Mouse (Mus musculus) intestine, embryonic 14.5 days (tissue): Measurements from ENCODE around the gene Abcf2. TPM values are rescaled to one million over a fixed set of nuclear protein-coding genes. Genes with fewer than 3 reads are reported as not detected.

Experiments used
- ATAC-seq: fragments of 200-750 bp; cut with Nextera tagmentation; replicated peaks from 2 replicates; pipeline ENCODE4 v1.8.0; 2017; ENCODE audit warnings: low read depth, moderate number of reproducible peaks, moderate TSS enrichment, moderate library complexity; ENCODE audit not compliant: low FRiP score, low TSS enrichment
- DNase-seq: peaks from one replicate; pipeline ENCODE4 v3.0.0-alpha.2; 2018; ENCODE audit warnings: low spot score
- H3K27ac ChIP-seq: fragments of 300-500 bp; sonication (generic); 2 replicates; pipeline ENCODE4 v1.5.1; 2014; ENCODE audit warnings: low read depth, mild to moderate bottlenecking, control low read depth
- H3K27me3 ChIP-seq: fragments of 300-500 bp; sonication (generic); replicated peaks from 2 replicates; pipeline ENCODE4 v1.6.1; 2014; ENCODE audit warnings: low read length, control low read depth; ENCODE audit not compliant: control insufficient read depth, insufficient read depth
- H3K36me3 ChIP-seq: fragments of 300-500 bp; sonication (generic); 2 replicates; pipeline ENCODE4 v1.6.1; 2014; ENCODE audit warnings: low read length, control low read depth; ENCODE audit not compliant: control insufficient read depth, insufficient read depth
- H3K4me1 ChIP-seq: fragments of 300-500 bp; sonication (generic); replicated peaks from 2 replicates; pipeline ENCODE4 v1.6.1; 2014; ENCODE audit warnings: low read length, control low read depth, mixed read lengths; ENCODE audit not compliant: control insufficient read depth, insufficient read depth
- H3K4me2 ChIP-seq: fragments of 300-500 bp; sonication (generic); 2 replicates; pipeline ENCODE4 v1.6.1; 2014; ENCODE audit warnings: low read length
- H3K4me3 ChIP-seq: fragments of 300-500 bp; sonication (generic); 2 replicates; pipeline ENCODE4 v1.5.1; 2014; ENCODE audit warnings: low read depth, low read length, control low read depth, mixed read lengths
- H3K9ac ChIP-seq: fragments of 300-500 bp; sonication (generic); 2 replicates; pipeline ENCODE4 v1.6.1; 2014; ENCODE audit warnings: mild to moderate bottlenecking, low read length
- H3K9me3 ChIP-seq: fragments of 300-500 bp; sonication (generic); 2 replicates; pipeline ENCODE4 v1.6.1; 2016; ENCODE audit warnings: low read length, control low read depth; ENCODE audit not compliant: control insufficient read depth
- WGBS: fragments of 180-500 bp; shearing (Covaris S2); extraction: QIAGEN DNeasy Blood & Tissue Kit; methylation state at CpG from one replicate; pipeline ENCODE4 v1.1.7; 2014; 5-methylcytosine and 5-hydroxymethylcytosine counted together
- polyA plus RNA-seq: library from polyadenylated mRNA; unstranded; fragments of >200 nt; fragmentation: Nextera tagmentation; extraction: Ambion mirVana; gene quantifications from 2 replicates; pipeline ENCODE4 v1.2.1, GENCODE M21; 2014

Abcf2 gene
- polyA plus RNA-seq, 1 experiment from 2014 or later: 98.4 TPM

DNA sequence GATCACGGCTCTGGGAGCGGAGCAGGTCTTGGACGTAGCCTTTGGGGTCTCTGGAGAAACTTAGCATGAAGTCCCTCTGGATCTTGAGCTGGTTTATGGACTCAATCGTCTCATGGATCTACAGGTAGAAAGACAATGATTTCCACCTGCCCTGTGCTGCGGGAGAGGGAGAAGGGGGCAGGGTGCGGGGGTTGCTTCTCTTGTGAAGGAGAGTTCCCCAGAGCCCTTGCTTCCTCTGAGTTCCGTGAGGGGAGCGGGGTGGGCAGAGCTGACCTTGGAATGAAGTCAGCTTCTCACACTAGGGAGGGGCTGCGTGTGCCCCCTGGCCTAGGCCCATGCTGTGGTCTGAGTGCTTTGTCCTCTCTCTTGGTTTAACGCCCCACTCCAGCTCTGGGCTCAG, 16.0 kb upstream of the Abcf2 start:
- Histone ChIP-seq H3K4me3 (no peak overlapping the region), H3K27me3 (0 out of 2 replicates have a peak, but pooled peaks cover 3% of the 10 kb centered on the region), H3K9ac (no peak overlapping the region), H3K27ac (no peak overlapping the region), H3K9me3 (no peaks in the 10 kb centered on the region), H3K36me3 (peaks cover 50% of the 10 kb centered on the region), H3K4me2 (no peak overlapping the region), H3K4me1 (peaks cover 5% of the 10 kb centered on the region)
- DNase-seq (no peak), ATAC-seq (no peak)
- 80% methylated on average over 10 of the region's 10 CpGs for WGBS

- Histone ChIP-seq H3K27ac (no peak overlapping the region), H3K4me1 (peaks cover 8% of the 10 kb centered on the region), H3K9me3 (no peaks in the 10 kb centered on the region), H3K36me3 (peaks cover 50% of the 10 kb centered on the region), H3K4me3 (no peak overlapping the region), H3K4me2 (0 out of 2 replicates have a peak overlapping the region, but pooled peaks have one; percentile 3), H3K27me3 (no peaks in the 10 kb centered on the region), H3K9ac (no peak overlapping the region)
- 66% methylated on average over 21 of the region's 21 CpGs for WGBS
- DNase-seq (no peak), ATAC-seq (no peak)
Measured at GRCm38 (mm10) chr5:24592471-24593160, 15.3 kb upstream of the Abcf2 start.

GRCm38 (mm10) chr5:24591796-24592470, 14.7 kb upstream of the Abcf2 start:
- H3K27ac ChIP-seq: no peak overlapping the region
- H3K36me3 ChIP-seq: peaks cover 50% of the 10 kb centered on the region

GRCm38 (mm10) chr5:24591268-24591721, 14.0 kb upstream of the Abcf2 start:
- peak; percentile 59 for DNase-seq
- Histone ChIP-seq H3K27ac (no peak overlapping the region), H3K9me3 (no peaks in the 10 kb centered on the region), H3K4me2 (no peak overlapping the region), H3K9ac (no peak overlapping the region), H3K27me3 (no peaks in the 10 kb centered on the region), H3K36me3 (peaks cover 50% of the 10 kb centered on the region), H3K4me1 (peaks cover 9% of the 10 kb centered on the region), H3K4me3 (no peak overlapping the region)
- 34% methylated on average over 23 of the region's 23 CpGs for WGBS
- ATAC-seq: no peak

More at GRCm38 (mm10) chr5:24591796-24592470, 14.7 kb upstream of the Abcf2 start:
- peaks cover 9% of the 10 kb centered on the region for H3K4me1 ChIP-seq
- H3K9me3 ChIP-seq: no peaks in the 10 kb centered on the region
- H3K4me2 ChIP-seq: peak overlapping the region; percentile 8; the same call in 1 of the 2 replicates
- DNase-seq (peak; percentile 54), ATAC-seq (no peak)
- H3K4me3 ChIP-seq: no peak overlapping the region
- WGBS: 42% methylated on average over 24 of the region's 24 CpGs
- H3K27me3 ChIP-seq: no peaks in the 10 kb centered on the region
- H3K9ac ChIP-seq: no peak overlapping the region

DNA sequence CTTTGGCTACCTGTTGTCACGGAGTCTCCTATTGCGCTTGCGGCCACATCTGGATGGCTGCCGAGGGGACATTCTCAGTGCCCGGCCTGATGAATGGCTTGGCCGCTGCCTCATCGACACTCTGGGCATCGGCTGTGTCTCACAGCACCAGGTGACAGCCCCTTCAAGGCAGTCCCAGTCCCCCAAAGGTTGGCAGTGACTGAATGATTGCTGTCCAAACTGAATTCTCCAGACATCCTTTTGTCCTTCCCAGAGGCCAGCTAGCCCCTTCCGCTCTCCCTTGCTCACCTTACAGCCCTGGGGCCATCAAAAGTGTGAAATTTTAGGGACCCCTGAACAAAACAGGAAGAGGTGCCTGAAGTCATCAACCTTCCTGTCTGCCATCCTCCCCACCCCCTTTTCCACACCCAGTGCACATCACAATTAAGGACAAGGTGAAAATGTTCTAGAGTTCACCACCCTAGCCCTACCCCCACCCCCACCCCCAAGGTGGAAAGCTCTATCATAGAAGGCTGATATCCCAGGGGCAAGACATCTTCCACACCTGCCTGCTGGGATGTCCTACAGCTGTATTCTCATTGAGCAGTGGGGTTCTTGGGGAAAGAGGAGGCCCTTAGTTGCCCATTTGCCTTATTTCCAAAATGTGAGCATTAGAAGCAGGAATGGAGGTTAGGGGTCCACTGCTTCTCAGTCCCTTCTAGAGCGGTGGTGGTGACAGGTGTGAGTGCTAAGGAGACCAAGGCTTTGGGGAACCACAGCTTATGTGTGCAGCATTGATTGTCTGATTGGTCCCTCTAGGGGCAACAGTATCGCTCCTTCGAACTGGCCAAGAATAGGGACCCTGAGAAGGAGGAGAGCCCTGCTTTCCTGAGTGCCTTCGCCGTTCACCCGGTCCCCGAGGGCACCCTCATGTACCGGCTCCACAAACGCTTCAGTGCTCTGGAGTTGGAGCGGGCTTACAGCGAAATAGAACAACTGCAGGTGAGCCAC, 12.5 kb upstream of the Abcf2 start:
- peaks cover 44% of the 10 kb centered on the region for H3K36me3 ChIP-seq
- ATAC-seq: no peak
- H3K4me1 ChIP-seq: peaks cover 13% of the 10 kb centered on the region
- H3K4me2 ChIP-seq: no peak overlapping the region
- no peaks in the 10 kb centered on the region for H3K27me3 ChIP-seq
- DNase-seq: no peak
- no peak overlapping the region for H3K4me3 ChIP-seq
- H3K27ac ChIP-seq: no peak overlapping the region
- H3K9ac ChIP-seq: no peak overlapping the region
- H3K9me3 ChIP-seq: no peaks in the 10 kb centered on the region
- WGBS: 92% methylated on average over 20 of the region's 20 CpGs

DNA sequence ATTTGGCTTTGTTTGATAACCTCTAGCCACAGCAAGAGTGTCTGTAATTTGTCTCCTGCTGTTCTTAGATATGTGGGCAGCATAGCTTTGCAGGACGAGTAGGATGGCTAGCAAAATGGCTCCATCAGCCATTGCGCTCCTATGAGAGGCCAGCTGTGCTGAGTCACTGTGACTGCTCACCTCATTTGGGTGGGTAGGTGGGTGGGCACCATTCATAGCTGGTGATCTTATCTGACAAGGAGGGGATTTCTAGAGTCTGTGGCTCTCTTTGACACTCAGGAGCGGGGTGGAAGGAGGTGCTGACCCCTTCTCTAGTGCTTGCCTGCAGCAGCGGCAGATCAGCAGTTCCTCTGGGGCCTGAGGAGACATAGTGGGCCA, 9.9 kb upstream of the Abcf2 start:
- DNase-seq (no peak), ATAC-seq (no peak)
- Histone ChIP-seq H3K27me3 (no peaks in the 10 kb centered on the region), H3K4me1 (peaks cover 13% of the 10 kb centered on the region), H3K36me3 (peaks cover 18% of the 10 kb centered on the region), H3K9me3 (no peaks in the 10 kb centered on the region), H3K27ac (no peak overlapping the region; the same call in 1 of the 2 replicates), H3K4me3 (peak overlapping the region; percentile 81), H3K4me2 (peak overlapping the region; percentile 94), H3K9ac (peak overlapping the region; percentile 61)
- WGBS: 23% methylated on average over 4 of the region's 4 CpGs

- whole genome bisulfite sequencing: under 1% methylated on average over 34 of the region's 43 CpGs
- Histone ChIP-seq H3K27me3 (no peaks in the 10 kb centered on the region), H3K36me3 (peaks cover 13% of the 10 kb centered on the region; the same call in 1 of the 2 replicates), H3K9me3 (no peaks in the 10 kb centered on the region), H3K9ac (peak within 1 kb of the TSS; percentile 61), H3K4me1 (peaks cover 13% of the 10 kb centered on the region), H3K4me3 (peak within 1 kb of the TSS; percentile 81), H3K27ac (peak within 1 kb of the TSS; percentile 27; the same call in 1 of the 2 replicates), H3K4me2 (peak within 1 kb of the TSS; percentile 94)
- DNase-seq (peak; percentile 88), ATAC-seq (peak; percentile 81)
Measured at GRCm38 (mm10) chr5:24586547-24587199, 9.4 kb upstream of the Abcf2 start, which contains the start of gene Chpf2. Gene Chpf2 (plus strand): TSS chr5:24586741.
